Mouse (Mus musculus): Measurements from ENCODE around the gene Sft2d1. TPM values are rescaled to one million over a fixed set of nuclear protein-coding genes. Genes with fewer than 3 reads are reported as not detected.

Gene Sft2d1
- polyA plus RNA-seq, 1 experiment from 2014 or later = 93.9 TPM

GRCm38 (mm10) chr17:8370634-8371229, 59.8 kb downstream of the Sft2d1 start:
- Histone ChIP-seq H3K27ac (ENCODE audit: low read length) (no peak overlapping the region), H3K4me2 (replicated peaks; ENCODE audit: low read depth, low read length) (no peak overlapping the region), H3K9me3 (ENCODE audit: low read length) (no peaks in the 10 kb centered on the region), H3K27me3 (ENCODE audit: insufficient read depth, low read length) (no peaks in the 10 kb centered on the region), H3K4me3 (ENCODE audit: low read length) (no peak overlapping the region), H3K36me3 (ENCODE audit: insufficient read depth, low read length) (no peaks in the 10 kb centered on the region), H3K4me1 (ENCODE audit: insufficient read depth, low read length) (peaks cover 15% of the 10 kb centered on the region), H3K9ac (replicated peaks; ENCODE audit: low read length) (peak overlapping the region; percentile 19)
- WGBS = 30% methylated on average over 13 of the region's 13 CpGs
- no peak for ATAC-seq (ENCODE audit: low FRiP score, low TSS enrichment)

- Histone ChIP-seq H3K27ac (ENCODE audit: low read length) (peak overlapping the region; percentile 93), H3K4me2 (replicated peaks; ENCODE audit: low read depth, low read length) (peak overlapping the region; percentile 64), H3K27me3 (ENCODE audit: insufficient read depth, low read length) (no peaks in the 10 kb centered on the region), H3K4me3 (ENCODE audit: low read length) (peak overlapping the region; percentile 39), H3K9me3 (ENCODE audit: low read length) (no peaks in the 10 kb centered on the region), H3K36me3 (ENCODE audit: insufficient read depth, low read length) (no peaks in the 10 kb centered on the region), H3K4me1 (ENCODE audit: insufficient read depth, low read length) (peaks cover 15% of the 10 kb centered on the region), H3K9ac (replicated peaks; ENCODE audit: low read length) (peak overlapping the region; percentile 57)
- 0% methylated on average over 7 of the region's 7 CpGs for WGBS
- ATAC-seq (ENCODE audit: low FRiP score, low TSS enrichment) = peak; percentile 90
Observed at GRCm38 (mm10) chr17:8371834-8372233, 60.9 kb downstream of the Sft2d1 start.

- Histone ChIP-seq H3K4me3 (ENCODE audit: low read length) (peak overlapping the region; percentile 39), H3K27ac (ENCODE audit: low read length) (peak overlapping the region; percentile 93)
Observed at GRCm38 (mm10) chr17:8372286-8373046, 61.6 kb downstream of the Sft2d1 start.

More at GRCm38 (mm10) chr17:8372286-8373046, 61.6 kb downstream of the Sft2d1 start:
- Histone ChIP-seq H3K4me2 (replicated peaks; ENCODE audit: low read depth, low read length) (peak overlapping the region; percentile 64), H3K36me3 (ENCODE audit: insufficient read depth, low read length) (no peaks in the 10 kb centered on the region), H3K9me3 (ENCODE audit: low read length) (no peaks in the 10 kb centered on the region), H3K4me1 (ENCODE audit: insufficient read depth, low read length) (peaks cover 15% of the 10 kb centered on the region), H3K27me3 (ENCODE audit: insufficient read depth, low read length) (no peaks in the 10 kb centered on the region), H3K9ac (replicated peaks; ENCODE audit: low read length) (peak overlapping the region; percentile 57)
- under 1% methylated on average over 18 of the region's 18 CpGs for WGBS
- ATAC-seq (ENCODE audit: low FRiP score, low TSS enrichment) = peak; percentile 52; the same call in 1 of the 2 replicates

Other genes starting within 250 kb of the Sft2d1 start
- 0.22 and 0.31 TPM in 2 replicates for gene Gm49673, start 163.3 kb upstream of the Sft2d1 start, polyA plus RNA-seq (2015; fragmentation: Nextera tagmentation; extraction: Ambion mirVana)
- 45.5 and 52.1 TPM in 2 replicates for gene Rnaset2a, start 163.0 kb upstream of the Sft2d1 start, polyA plus RNA-seq (2015; fragmentation: Nextera tagmentation; extraction: Ambion mirVana)
- gene Fgfr1op, start 145.6 kb upstream of the Sft2d1 start, polyA plus RNA-seq (2015; fragmentation: Nextera tagmentation; extraction: Ambion mirVana) = 42.5 and 44.4 TPM in 2 replicates
- gene Ccr6, start 75.1 kb upstream of the Sft2d1 start, polyA plus RNA-seq (2015; fragmentation: Nextera tagmentation; extraction: Ambion mirVana) = not detected in 2 replicates
- 178 and 202 TPM in 2 replicates for gene Mpc1, start 28.2 kb upstream of the Sft2d1 start, polyA plus RNA-seq (2015; fragmentation: Nextera tagmentation; extraction: Ambion mirVana)
- 0.19 and 0.33 TPM in 2 replicates for gene Prr18, start 26.4 kb downstream of the Sft2d1 start, polyA plus RNA-seq (2015; fragmentation: Nextera tagmentation; extraction: Ambion mirVana)
- gene T2, start 44.9 kb downstream of the Sft2d1 start, polyA plus RNA-seq (2015; fragmentation: Nextera tagmentation; extraction: Ambion mirVana) = 0.62 and 0.63 TPM in 2 replicates
- gene T, start 123.3 kb downstream of the Sft2d1 start, polyA plus RNA-seq (2015; fragmentation: Nextera tagmentation; extraction: Ambion mirVana) = 0.10 and 0.24 TPM in 2 replicates
- 1.3 and 1.8 TPM in 2 replicates for gene Pde10a, start 214.3 kb downstream of the Sft2d1 start, polyA plus RNA-seq (2015; fragmentation: Nextera tagmentation; extraction: Ambion mirVana)